Mouse (Mus musculus) skeletal muscle tissue, adult 2 months (tissue): ENCODE results near the gene Alox5ap.

Experiments used
- DNase-seq: peaks from one replicate; pipeline ENCODE4 v3.0.0-alpha.2; 2012; ENCODE audit warnings: low read depth, low spot score

The Alox5ap gene

GRCm38 (mm10) chr5:149264405-149264804 lies at the start of gene Alox5ap:
TSS of gene Alox5ap (plus strand) at chr5:149264767.
- no peak for DNase-seq

GRCm38 (mm10) chr5:149215540-149215939 lies 49.0 kb upstream of the Alox5ap start:
- no peak for DNase-seq

- no peak for DNase-seq
Observed at GRCm38 (mm10) chr5:149217524-149218357, 46.8 kb upstream of the Alox5ap start.

- DNase-seq, result no peak
Observed at GRCm38 (mm10) chr5:149219493-149219892, 45.1 kb upstream of the Alox5ap start.

- DNase-seq, result no peak
Observed at GRCm38 (mm10) chr5:149221355-149221754, 43.2 kb upstream of the Alox5ap start.

GRCm38 (mm10) chr5:149224666-149225065 lies 39.9 kb upstream of the Alox5ap start:
- no peak for DNase-seq

GRCm38 (mm10) chr5:149228700-149229618 lies 35.6 kb upstream of the Alox5ap start:
- peak; percentile 99 for DNase-seq

GRCm38 (mm10) chr5:149229619-149230339 lies 34.8 kb upstream of the Alox5ap start:
- DNase-seq, result no peak

- peak; percentile 41 for DNase-seq
Observed at GRCm38 (mm10) chr5:149235002-149235401, 29.6 kb upstream of the Alox5ap start.

GRCm38 (mm10) chr5:149237221-149237950 lies 27.2 kb upstream of the Alox5ap start:
- peak; percentile 88 for DNase-seq

GRCm38 (mm10) chr5:149242467-149242866 lies 22.1 kb upstream of the Alox5ap start:
- DNase-seq, result no peak

GRCm38 (mm10) chr5:149243053-149243452 lies 21.5 kb upstream of the Alox5ap start:
- DNase-seq, result peak; percentile 63

- DNase-seq, result no peak
Observed at GRCm38 (mm10) chr5:149245391-149245964, 19.1 kb upstream of the Alox5ap start.

- peak; percentile 69 for DNase-seq
Observed at GRCm38 (mm10) chr5:149245965-149246470, 18.5 kb upstream of the Alox5ap start.

GRCm38 (mm10) chr5:149247047-149247904 lies 17.3 kb upstream of the Alox5ap start:
- DNase-seq, result no peak

- DNase-seq, result no peak
Observed at GRCm38 (mm10) chr5:149252303-149252702, 12.3 kb upstream of the Alox5ap start.

- DNase-seq, result no peak
Observed at GRCm38 (mm10) chr5:149253491-149253890, 11.1 kb upstream of the Alox5ap start.

GRCm38 (mm10) chr5:149255522-149255921 lies 9.0 kb upstream of the Alox5ap start:
- no peak for DNase-seq

GRCm38 (mm10) chr5:149257518-149258281 lies 6.9 kb upstream of the Alox5ap start:
- DNase-seq, result no peak
